Mouse (Mus musculus) adrenal gland, postnatal 4 days (tissue): ENCODE measurements around the gene Ptgdr2. TPM values are rescaled to one million over a fixed set of nuclear protein-coding genes. Genes with fewer than 3 reads are reported as not detected.
A peak's percentile ranks its signal among the peaks of the same experiment; 100 is the strongest.

ENCODE experiments used
- DNase-seq, 2 experiments: peaks; one replicate each; pipeline ENCODE4 v3.0.0; 2021 to 2022; ENCODE audit warnings: low spot score in 2 of 2, mixed read lengths in 2 of 2
- total RNA-seq, 2 experiments: library from RNA; stranded (reverse); gene quantifications; 2 replicates each; pipeline ENCODE4 v1.2.3; 2021

Ptgdr2 gene
- total RNA-seq, 2 experiments from 2014 or later = 0.23 TPM; not detected in 1

DNA sequence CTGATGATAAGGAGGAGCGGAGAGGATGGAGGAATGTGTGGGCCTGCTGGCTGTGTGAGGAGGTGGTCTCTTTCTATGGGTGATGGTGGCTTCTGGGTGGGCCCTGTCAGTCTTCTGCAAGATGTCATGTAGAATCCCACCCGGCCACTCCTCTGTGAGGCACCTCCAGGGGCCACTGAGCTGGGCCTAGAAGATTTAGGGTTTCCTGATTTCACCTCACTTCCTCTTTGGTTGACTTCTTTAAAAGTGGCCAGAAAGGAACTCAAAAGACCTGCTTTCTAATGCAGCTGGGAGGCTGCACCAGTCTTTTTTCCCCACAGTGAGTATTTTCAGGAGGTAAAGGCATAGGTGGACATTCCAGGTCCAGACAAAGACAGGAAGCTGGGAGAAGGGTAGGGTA lies 6.3 kb upstream of the Ptgdr2 start:
- no peak for DNase-seq

GRCm38 (mm10) chr19:10935029-10935428 lies 1.9 kb upstream of the Ptgdr2 start:
- DNase-seq = no peak

- DNase-seq = no peak
These were observed 883 bp upstream of the Ptgdr2 start for GRCm38 (mm10) chr19:10936077-10936476.

DNA sequence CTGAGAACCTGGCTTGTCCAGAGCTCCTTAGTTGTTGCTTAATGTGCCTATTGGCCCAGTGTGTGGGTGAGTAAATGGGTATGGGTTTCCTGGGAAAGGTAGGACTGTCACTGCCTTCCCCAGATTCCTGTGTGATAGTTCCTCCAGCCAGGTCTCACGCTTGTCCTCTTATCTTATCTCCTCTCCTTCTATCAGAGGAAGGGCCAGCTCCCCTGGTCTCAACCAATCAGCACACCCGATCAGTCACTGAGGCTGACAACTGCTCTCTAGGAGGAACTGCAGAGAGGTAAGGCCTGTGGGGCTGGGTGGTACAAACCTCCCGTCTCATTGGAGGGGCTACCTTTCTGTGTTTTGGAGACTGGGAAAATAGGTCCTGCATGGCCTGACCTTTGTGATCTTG lies 1.8 kb downstream of the Ptgdr2 start:
- no peak for DNase-seq

- DNase-seq = peak; percentile 26 to 30
These were observed 3.3 kb downstream of the Ptgdr2 start for GRCm38 (mm10) chr19:10940097-10940800.

- DNase-seq = no peak
These were observed 4.0 kb downstream of the Ptgdr2 start for GRCm38 (mm10) chr19:10940801-10941457.

DNA sequence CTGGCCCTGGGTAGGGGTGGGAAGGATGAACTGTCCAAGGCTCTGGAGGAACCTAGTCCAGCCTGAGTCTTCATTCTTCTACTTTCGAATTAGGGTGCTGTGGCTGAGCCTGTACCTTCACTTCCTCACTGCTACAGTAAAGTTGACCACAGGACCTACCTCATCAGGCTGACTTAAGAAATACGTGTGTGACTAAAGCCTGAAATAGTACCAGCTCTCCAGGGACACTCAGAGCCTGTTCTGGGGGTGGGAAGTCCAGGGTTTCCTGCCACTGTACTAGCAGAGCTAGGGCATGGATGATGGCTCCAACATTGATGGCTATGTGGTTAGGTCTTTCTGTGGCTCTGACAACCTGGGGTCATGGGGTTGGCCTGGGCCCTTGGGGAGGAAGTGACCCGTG lies 7.0 kb downstream of the Ptgdr2 start:
- no peak for DNase-seq

DNA sequence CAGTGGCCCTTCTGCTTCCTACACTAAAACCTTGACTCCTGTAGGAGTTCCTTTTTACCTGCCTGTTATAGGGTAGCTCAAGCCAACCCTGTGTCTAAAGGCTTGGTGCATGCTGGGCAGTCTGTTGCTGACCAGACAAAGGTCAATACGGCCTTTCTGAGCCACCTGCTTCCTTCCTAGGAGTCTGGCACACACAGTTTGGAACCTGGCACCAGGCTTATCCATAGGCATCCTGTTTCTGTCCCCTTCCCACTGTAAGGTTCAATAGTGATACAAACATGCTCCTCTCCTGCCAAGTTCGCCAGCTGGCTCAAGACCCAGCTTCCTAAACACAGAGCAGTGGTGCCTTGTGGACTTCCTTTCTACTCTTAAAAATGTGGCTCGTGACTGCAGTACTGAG lies 9.5 kb downstream of the Ptgdr2 start:
- no peak for DNase-seq

DNA sequence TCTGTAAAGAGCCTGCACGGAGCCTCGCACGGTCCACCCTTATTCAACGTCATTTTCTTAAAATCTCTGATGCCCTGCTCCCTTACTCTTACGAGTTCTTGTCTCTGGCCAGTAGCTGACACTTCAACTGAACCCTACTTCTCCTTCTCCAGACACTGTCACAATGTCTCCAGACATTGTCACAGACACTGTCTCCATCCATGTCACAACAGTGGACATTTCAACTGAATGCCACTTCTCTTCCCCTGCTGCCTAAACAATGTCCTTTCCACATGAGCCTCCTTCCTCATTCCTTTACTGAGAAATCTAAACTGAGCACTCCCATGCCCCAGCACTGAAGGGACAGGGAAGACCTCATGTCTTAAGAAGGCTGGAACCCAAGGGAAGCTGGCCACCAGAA lies 10.3 kb downstream of the Ptgdr2 start:
- DNase-seq = no peak

GRCm38 (mm10) chr19:10948416-10948815 lies 11.5 kb downstream of the Ptgdr2 start:
- DNase-seq = no peak

- DNase-seq = peak; percentile 86 to 87
These were observed 12.2 kb downstream of the Ptgdr2 start, which contains the start of gene Ccdc86 for GRCm38 (mm10) chr19:10949112-10949511. Gene Ccdc86, minus strand, starts transcription at chr19:10949266.

DNA sequence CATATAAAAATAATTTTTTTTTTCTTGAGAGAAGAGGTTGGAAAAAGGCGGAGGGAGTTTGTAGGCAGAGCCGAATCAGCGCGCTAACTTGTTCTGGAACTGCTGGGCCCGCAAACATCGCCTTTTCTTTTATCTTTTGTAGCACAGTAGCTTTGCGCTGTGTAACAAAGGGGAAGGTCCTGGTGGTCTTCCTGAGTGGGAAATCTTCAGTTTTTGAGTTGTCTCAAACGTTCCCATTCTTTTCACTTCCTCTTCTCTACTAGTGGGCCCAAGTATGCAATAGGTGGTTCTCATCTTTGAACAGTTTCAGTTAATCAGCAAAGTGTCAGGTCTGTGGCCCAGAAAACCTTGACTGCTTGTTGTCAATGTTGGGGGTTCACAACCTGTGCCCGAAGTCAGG lies 12.6 kb downstream of the Ptgdr2 start:
- DNase-seq = no peak

DNA sequence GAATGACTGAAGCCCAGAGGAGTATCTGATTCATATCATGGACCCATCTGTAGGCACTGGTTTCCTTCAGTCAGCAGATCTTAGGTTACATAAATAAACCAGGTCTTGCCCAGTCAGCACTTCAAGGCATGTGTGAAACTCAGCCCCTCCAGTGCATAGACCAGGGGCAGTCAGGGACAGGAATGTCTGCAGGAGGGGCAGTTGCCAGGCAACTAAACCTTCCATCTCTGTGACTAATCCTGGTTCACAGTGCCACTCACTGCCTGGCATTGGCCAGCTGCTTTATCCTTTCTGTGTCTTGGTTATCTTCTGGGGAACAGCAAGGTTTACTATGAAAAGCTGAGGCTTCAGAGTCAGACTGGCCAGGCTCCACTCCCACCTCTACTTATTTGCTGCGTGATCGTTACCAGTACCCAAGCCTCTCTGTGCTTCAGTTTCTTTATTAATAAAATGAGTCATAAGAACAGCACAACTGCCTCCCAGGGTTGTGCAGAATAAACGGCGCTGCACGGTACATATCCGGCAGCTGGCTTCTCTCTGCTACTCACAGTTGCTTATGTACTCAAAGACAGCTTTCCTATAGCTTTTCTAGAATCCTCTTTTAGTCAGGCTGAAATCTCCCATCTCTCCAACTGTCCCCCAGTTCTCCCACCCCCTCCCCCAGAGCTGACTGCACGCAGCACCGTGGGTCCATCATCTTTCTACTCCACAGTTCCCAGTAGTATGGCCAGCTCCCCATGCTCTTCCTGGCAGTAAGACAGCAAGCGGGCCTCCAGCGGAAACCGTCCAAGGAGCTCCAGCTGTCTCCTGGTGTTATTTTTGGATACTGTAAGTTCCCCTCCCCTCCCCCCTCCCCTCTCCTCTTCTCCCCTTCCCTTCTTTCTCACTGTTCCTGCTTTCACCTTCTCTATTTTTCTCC lies 15.3 kb downstream of the Ptgdr2 start:
- DNase-seq = no peak

DNA sequence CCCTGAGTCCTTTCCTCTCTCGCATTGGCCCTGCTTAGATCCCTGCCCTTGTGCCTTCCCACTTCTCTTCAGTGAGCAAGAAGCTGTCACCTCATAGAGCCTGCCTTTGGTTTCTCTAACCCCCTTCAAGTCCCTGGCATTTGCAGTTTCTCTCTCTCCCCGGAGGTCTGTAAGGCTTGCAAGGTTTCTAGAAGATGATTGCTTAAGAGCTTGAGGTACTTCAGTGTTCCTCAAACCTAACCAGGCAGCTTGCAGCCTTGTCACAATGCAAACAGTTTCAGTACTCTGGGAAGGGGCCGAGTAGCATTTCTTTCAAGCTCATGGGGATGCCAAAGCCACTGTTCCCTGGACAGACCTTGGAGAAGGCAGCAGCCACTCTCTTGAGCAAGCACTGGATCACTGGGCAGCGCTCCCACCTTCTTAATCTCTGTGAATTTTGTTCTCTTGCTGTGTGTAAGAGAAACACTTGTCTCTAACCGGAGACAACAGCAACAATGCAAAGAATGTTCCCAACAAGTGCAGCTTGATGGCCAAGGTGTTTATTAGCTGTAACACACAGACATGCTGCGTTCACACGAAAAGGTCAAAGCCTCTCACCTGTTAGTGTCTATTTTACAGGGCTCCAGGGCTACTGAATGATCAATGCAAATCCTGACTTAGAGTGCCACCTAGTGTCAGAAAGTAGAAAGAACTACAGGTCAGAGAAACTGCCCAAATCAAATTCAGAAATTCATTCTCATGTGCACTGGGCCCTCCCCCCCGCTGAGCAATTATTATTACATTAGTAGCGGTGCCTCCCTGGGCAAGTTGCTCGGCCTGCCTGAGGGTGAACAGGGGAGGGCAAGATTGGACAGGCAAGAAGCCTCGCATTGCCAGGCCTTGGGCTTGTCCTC lies 22.4 kb downstream of the Ptgdr2 start:
- DNase-seq = no peak

GRCm38 (mm10) chr19:10959978-10960346 lies 23.0 kb downstream of the Ptgdr2 start:
- DNase-seq = no peak

DNA sequence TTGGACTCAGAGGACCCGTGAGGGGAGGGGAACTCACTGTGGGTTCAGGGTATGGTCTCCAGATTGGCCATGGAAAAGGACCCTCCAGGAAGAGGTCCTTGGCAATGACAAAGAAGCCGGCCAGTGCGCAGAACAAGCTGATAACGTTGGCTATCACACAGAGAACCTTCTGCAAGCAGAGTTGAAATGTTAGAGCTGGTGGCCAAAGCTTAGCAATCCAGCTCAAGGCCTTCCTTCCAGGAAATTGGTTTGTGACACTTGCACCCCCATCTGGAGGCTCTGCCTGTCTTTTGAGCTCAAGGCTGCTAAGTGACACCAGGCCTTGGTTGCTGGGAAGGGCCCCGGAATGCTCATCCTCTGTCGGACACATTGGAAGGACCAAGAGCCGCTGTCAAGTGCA lies 28.8 kb downstream of the Ptgdr2 start:
- no peak for DNase-seq

- DNase-seq = peak in 1 of 2 experiments; percentile 47
These were observed 31.6 kb downstream of the Ptgdr2 start for GRCm38 (mm10) chr19:10968578-10968977.

DNA sequence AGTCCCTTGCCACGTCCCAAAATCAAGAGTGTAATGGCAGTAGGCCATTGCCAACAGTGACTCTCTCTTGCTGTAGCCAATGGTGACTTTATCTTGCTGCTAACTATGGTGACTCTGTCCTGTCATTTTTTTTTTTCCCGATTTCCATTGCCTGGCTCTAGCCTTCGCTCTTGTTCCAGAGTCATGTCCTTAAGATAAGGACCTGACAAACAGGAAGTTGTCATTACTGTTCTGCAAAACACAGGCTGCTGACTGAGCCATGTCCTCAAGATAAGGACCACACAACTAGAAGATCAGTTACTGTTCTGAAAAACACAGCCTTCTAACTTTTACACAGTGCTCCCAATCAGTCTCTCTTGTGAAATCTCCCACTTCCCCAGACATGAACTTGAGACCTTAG lies 33.5 kb downstream of the Ptgdr2 start:
- DNase-seq = no peak

- no peak for DNase-seq
These were observed 35.7 kb downstream of the Ptgdr2 start for GRCm38 (mm10) chr19:10972660-10973059.

DNA sequence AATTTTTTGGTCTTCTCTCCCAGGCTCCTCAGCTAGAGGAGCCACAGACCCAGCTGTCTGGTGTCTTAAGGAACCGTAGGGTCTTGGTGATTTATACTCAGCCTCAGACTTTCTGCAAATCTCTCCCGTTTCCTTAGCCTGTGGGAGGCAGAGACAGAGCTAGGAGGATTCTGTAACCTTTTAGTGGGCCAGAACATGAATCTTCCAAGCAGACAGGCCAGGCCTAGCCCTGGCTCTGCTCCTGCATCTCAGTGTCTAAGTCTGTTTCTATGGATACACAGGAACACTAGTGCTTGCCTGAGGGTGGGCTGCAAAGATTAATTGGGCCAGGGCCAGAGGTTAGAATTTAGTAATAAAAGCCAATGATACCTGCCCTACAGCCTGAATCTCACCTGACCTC lies 36.2 kb downstream of the Ptgdr2 start:
- no peak for DNase-seq
